Mouse (Mus musculus): ENCODE results near the gene Nek7. TPM values are rescaled to one million over a fixed set of nuclear protein-coding genes. Genes with fewer than 3 reads are reported as not detected.
A peak's percentile ranks its signal among the peaks of the same experiment; 100 is the strongest.

Gene Nek7
- total RNA-seq, 1 experiment from 2014 or later: 79.0 TPM

DNA sequence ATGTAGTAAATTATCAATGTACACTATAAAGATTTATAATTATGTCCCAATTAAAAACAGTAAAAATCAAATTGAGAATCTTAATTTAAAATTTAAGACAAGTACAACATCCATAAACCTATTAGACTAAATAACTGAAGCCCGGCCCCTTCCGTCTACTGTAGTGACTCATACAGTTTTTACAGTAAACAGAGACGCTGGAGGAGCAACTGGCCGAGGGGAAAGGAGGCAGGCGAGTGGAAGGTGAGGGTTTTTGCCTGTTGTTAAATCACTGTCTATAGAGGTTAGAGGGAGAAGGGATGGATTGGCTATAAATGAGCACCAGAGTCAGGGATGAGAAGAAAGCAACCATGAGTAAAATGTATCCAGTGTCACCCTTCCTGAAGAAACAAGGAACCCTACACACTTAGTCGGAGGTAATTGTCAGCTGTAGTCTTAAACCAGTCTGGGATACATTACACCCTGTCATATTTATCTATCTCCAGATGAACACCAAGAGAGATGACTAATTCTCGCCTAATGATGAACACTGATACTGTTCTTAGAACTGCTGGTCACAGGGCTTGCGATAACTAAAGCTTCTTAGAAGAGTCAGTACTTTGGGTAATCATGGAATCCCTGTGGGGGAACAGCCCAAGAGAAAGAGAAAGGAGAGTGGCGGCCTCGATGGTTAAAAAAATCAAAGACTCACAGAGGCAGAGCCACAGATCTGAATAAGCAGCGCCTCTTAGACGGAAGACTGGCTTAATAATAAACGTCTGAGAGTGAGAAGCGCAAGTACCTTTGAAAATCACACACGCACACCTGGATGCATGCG, 84.0 kb downstream of the Nek7 start:
- ATAC-seq (replicated peaks; ENCODE audit: insufficient number of reproducible peaks, low FRiP score, low TSS enrichment, poor library complexity, severe bottlenecking): no peak

DNA sequence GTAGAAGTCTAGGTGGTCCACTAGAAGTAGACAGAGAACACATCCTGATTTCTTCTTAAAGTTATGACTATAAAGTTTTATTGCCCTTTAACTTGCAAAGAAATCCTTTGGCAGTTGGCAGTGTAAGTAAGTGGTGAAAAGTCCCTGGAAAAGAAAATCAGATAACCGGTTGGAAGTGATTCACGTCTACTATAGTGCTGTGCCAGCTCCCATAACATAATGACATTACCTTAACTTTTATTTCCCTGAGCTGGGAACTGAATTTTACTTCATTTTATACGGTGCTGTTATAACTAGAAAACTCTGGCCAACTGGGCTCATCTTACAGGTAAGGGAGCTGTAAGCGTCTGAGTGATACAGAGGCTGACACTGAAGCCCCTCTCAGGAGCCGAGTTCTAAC, 89.3 kb downstream of the Nek7 start:
- no peak for ATAC-seq (replicated peaks; ENCODE audit: insufficient number of reproducible peaks, low FRiP score, low TSS enrichment, poor library complexity, severe bottlenecking)

DNA sequence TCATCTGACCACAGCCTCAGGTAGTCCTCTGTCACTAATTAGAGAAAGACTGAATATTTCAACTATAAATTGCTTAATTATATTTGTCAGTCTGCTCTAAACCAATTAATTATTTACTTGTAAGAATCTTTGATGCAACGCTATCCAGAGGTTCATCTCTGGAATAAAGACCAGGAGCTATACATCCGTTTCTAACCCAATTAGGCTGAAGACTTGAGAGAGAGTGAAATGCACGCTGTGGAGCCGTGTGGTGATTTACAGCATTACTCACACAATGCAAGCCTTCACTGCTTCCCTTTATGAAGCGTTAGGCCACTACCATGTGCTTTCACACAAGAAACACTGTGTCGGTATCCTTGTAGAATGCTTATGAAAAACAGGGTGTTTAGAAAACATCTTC, 96.0 kb downstream of the Nek7 start:
- ATAC-seq (replicated peaks; ENCODE audit: insufficient number of reproducible peaks, low FRiP score, low TSS enrichment, poor library complexity, severe bottlenecking): no peak

DNA sequence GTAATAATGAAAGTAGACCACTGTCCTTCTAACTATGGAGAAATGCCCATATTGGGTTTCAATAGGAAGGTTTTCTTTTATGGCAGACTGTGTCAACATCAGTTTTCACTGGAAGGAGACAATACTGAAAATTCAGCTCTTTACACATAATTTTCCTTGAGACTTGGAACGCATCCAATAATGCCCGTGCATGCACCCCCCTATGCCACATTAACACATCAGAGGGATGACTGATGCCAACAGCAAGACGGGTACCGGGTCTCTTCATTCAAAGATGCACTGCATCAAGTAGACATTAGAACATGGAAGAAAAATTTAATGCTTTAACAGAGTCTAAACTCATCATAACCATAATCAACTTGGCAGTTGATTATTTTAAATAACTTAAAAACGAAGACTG, 101.7 kb downstream of the Nek7 start:
- ATAC-seq (replicated peaks; ENCODE audit: insufficient number of reproducible peaks, low FRiP score, low TSS enrichment, poor library complexity, severe bottlenecking): no peak

DNA sequence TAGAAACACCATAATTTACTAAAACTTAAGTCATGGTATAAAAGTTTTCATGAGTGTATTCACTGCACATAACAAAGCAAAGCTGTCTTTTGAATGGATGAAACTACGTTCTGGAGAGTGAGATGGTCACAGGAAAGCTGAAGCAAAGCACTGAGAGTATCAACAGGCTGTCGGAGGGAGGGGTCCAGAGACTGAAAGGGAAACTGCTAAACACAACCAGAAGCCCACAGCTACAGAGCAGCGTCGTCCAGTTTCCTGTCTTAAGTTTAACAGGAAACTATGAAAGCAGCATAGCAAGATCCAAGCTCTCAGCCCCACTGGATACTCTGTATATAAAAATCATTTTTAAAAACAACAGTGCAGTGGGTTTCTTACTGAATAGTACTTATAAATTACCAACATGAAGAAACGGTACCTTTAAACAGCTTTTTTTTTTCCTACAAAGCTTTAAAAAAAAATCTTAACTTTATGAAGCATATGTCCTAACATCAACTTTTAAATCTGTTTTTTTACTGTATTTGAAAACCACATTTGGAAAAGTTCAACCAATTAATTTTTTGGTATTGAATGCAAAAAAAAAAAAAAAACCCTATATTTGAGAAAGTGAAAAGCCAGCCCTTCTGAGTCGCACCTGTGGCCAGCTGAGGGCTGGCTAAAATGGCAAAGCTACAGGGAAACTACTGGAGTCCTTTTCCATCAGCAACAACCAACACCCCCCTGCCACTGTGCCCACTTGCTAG, 102.4 kb downstream of the Nek7 start:
- ATAC-seq (replicated peaks; ENCODE audit: insufficient number of reproducible peaks, low FRiP score, low TSS enrichment, poor library complexity, severe bottlenecking): peak; percentile 31; the same call in 1 of the 2 replicates

DNA sequence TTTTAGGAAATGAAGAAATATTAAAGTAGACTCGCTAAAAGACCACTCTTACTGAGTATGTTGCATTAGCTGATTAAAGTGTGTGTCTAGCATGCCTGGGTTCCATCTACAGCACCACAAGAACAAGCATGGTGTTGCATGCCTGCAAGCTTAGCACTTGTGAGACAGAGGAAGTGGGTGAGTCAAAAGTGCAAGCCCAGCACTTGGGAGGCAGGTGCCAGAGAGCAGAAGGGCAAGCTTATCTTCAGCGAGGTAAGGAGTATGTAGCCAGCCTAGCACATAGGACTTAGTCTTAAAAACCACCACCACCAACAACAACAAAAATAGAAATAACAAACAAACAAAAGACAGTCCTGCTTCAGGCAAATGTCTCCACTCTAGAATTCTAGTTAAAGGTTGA, 103.0 kb downstream of the Nek7 start:
- peak; percentile 66; the same call in 1 of the 2 replicates for ATAC-seq (replicated peaks; ENCODE audit: insufficient number of reproducible peaks, low FRiP score, low TSS enrichment, poor library complexity, severe bottlenecking)

DNA sequence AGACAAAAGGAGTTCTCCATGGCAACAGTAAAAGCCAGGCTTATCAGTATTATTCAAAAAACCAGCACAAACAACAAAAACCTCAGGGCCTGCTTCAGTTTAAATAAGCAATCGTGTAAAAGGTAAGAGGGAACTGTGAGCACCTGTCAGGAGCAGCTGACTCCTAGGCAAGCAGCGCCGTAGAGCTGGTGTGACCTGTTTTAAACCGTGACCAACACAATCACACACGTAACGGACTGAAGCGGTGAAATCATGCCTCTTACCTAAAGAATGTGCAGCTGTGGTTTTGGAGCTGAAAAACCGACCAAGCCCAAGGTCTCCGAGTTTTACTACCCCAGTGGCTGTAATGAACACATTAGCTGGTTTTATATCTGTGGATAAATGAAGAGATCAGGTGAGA, 104.6 kb downstream of the Nek7 start:
- no peak for ATAC-seq (replicated peaks; ENCODE audit: insufficient number of reproducible peaks, low FRiP score, low TSS enrichment, poor library complexity, severe bottlenecking)

DNA sequence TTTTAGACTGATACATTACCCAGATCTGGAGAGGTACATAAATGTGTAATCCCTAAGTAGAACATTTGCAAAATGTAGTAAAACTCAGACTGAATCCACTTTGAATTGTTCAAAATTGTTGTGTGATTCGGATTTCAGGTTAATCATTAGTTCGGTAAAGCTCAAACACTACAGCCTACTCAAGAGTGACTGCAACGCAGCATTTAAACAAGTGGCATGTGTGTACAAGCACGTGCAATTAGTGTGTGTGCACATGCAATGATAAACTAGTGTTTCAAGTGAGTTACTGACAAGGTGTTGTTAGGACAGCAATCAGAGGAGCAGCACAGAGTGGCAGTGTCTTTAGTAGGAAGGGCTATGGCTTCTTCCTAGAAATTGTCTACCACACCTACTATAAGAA, 106.0 kb downstream of the Nek7 start:
- ATAC-seq (replicated peaks; ENCODE audit: insufficient number of reproducible peaks, low FRiP score, low TSS enrichment, poor library complexity, severe bottlenecking): no peak

DNA sequence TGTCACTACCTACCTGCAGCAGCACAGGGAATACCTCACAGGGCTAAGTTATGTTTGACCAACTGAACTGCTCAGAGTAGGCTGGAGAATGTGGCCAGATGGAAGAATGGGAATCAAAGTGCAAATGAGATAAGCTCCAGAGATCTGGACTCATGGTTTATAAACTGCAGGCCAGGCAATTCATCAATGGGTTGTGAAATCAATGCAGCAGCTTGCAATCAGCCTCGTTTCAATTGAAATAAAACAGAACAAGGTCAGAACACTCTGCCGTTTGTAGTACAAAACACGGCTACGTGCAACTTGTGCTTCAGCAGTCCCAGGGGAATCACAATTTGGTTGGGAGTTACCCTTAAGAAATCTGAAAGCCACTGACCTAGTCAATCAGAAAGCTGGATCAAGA, 109.4 kb downstream of the Nek7 start:
- ATAC-seq (replicated peaks; ENCODE audit: insufficient number of reproducible peaks, low FRiP score, low TSS enrichment, poor library complexity, severe bottlenecking): no peak

DNA sequence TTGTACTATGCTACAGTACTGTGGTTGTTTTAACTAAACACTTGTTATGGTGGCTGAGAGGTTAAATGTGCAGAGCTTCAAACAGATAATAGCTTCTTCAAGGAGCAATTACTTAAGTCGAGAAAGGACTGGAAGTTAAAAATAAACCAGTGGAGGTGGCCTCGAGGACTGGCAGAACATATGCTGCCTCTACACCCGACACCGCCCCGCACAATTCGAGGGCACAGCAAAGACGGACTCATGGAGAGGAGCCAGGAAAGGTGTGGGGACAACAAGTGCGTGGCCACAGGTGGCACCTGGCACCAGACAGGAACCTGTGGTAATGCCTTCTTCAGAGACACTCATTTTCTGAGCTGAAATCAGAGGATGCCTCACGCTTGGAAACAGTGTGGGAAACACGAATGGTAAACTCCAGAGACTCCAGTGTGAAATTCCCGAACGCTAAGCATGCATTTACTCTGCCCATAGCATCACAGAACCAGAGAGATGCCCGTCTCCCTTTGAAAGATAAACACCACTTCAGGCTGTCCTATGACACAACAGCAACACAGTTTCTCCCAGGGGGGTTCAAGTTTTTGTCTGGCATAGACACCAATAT, 112.4 kb downstream of the Nek7 start:
- no peak for ATAC-seq (replicated peaks; ENCODE audit: insufficient number of reproducible peaks, low FRiP score, low TSS enrichment, poor library complexity, severe bottlenecking)

DNA sequence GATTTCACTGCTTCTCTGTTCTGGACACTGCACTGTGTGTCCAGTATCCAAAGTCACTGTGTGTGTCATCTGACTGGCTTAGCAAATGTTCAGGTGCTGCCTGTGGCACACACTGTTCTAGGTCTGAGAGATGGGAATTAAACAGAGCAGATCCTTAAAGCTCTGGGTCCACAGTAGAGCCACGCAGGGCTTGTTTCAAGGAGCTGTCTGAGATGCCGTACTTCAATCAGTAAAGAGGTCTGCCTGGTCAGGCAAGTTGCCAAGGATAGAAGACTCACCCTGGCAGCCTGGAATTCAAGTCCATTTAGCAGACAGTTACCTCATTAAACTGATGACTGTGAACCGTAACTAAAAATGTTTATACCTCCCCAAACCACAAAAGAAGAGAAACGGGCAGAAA, 112.9 kb downstream of the Nek7 start:
- no peak for ATAC-seq (replicated peaks; ENCODE audit: insufficient number of reproducible peaks, low FRiP score, low TSS enrichment, poor library complexity, severe bottlenecking)

DNA sequence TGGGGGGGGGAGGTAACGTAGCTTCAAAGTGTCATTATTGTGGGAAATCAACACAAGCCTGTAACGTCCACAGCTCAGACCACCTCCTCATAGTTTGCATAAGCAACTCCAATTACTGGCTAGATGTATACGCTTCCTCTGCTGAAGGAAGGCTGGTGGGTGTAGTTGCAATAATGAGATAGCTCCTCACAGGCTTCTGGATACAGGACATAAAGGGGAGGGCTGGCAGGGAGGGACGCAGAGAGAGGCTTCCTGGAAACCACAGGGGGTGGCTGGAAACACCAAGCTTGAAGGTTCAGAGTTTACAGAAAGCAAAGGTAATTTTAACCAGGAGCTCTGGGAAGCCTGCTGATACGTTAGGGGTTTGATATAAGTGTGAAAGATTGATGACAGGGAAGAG, 115.7 kb downstream of the Nek7 start:
- ATAC-seq (replicated peaks; ENCODE audit: insufficient number of reproducible peaks, low FRiP score, low TSS enrichment, poor library complexity, severe bottlenecking): no peak

DNA sequence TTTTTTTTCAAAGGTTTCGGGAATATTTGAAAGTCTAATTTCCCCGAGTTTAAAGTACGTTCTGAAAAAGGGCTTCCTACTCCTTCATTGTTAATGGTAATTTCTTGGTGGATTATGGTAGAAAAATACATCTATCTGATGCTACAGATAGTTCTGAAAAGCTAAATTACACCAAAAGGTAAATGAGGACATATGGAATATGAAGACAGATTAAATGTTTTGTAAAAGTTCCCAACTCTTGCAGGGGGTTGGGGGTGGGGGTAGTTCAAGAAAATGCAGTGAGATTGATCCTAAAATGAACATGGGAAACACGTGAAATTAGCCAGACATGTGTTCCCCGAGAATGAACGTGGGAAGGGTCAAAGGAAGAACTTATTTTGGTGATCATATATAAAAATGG, 119.2 kb downstream of the Nek7 start:
- no peak for ATAC-seq (replicated peaks; ENCODE audit: insufficient number of reproducible peaks, low FRiP score, low TSS enrichment, poor library complexity, severe bottlenecking)

DNA sequence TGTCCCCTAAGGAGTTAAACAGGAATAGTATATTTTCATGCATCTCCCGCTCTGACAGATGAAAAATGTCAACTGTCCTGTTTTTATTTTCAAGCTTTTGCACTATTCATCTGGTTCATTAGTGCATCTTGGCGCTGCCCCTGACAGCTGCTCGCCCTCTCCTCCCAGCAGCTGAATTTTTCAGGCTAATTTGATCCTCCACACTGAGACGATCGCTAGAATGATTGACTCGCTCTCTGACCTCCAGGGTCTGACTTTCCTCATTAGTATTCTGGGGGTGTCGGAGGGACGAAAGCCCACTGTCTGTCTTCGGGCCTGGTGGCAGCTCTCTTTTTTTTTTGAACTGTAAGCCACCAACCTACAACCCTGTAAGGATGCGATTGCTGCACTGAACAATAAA, 119.8 kb downstream of the Nek7 start:
- no peak for ATAC-seq (replicated peaks; ENCODE audit: insufficient number of reproducible peaks, low FRiP score, low TSS enrichment, poor library complexity, severe bottlenecking)

DNA sequence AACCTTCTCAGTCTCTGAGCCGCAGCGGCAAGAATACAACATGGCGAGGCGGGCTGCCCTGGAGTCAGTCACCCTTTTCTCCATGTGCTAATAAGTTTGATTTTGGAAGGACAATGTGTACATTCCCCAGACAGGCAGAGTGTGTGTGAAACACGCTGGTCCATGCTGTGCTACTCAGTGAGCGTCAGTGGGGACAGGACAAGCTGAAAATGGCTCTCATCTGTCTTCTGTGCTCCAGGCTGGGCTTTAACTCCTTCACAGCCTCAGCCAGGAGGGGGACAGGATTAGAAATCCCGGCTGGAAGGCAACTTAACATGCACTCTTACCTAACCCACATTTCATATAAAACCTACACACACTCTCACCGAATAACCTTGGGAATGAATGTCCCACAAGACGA, 120.5 kb downstream of the Nek7 start:
- ATAC-seq (replicated peaks; ENCODE audit: insufficient number of reproducible peaks, low FRiP score, low TSS enrichment, poor library complexity, severe bottlenecking): no peak

DNA sequence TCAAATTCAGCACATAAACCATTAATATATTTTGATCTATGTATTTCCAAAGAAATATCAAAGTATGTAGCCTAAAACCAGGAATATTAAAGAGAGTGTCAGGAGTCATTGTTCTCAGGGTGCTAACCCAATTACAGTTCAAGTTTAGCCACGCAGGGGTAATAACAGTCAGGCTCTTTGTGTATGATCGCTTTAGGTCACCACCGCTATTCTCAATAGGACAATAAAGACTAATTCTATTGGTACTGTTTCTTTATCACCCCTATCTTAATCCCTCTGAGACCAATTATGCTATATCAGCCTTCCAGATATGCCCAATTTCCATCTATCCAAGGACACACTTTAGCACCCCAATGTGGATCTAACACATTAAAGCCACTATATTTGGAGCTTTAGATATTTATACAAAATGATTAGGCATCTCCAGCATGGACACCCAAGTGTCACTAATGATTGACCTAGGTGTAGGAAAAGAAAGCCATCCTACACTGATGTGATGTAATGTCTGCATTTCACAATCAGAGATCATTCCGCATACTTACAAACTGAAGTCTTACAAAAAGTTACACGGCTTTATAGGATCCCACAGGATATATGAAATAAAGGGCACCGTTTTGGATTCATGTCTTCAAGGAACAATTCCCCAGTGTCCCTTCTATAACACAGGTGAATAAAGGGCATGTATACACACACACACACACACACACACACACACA, 128.4 kb downstream of the Nek7 start:
- ATAC-seq (replicated peaks; ENCODE audit: insufficient number of reproducible peaks, low FRiP score, low TSS enrichment, poor library complexity, severe bottlenecking): no peak

DNA sequence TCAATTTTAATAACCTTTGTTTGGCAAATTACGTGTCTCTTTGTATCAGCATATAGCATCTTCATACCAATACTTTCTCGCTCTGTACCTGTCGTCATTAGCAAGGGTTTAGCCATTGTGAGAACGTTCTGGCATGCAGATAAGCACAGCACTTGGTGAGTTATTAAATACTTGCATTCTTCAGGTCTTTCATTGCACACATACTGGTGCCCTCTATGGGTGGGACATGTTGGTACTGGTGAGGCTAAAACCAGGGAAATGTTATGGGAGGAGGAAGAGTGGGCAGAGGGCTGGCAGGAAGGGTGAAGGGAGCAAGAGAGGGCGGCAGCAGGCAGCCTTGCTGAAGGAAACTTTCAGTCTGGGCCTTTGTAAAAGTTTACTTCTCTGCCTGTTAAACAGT, 132.4 kb downstream of the Nek7 start:
- ATAC-seq (replicated peaks; ENCODE audit: insufficient number of reproducible peaks, low FRiP score, low TSS enrichment, poor library complexity, severe bottlenecking): no peak

DNA sequence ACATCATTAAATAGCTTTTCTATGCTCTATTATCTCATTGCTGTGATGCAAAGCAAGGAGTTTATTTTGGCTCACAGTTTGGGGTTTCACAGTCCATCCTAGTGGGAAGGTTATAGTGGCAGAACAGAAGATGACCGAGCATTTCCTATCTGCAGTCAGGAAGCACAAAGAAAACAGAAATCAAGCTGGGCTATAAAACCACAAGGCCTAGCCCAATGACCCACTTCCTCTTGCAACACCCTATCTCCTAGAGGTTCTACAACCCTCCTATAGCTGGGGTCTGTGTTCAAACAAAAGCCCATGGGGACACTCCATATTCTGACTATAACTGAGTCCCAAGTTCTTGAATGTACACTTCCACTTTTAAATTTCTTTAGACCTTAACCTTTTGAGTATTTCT, 139.2 kb downstream of the Nek7 start:
- no peak for ATAC-seq (replicated peaks; ENCODE audit: insufficient number of reproducible peaks, low FRiP score, low TSS enrichment, poor library complexity, severe bottlenecking)

DNA sequence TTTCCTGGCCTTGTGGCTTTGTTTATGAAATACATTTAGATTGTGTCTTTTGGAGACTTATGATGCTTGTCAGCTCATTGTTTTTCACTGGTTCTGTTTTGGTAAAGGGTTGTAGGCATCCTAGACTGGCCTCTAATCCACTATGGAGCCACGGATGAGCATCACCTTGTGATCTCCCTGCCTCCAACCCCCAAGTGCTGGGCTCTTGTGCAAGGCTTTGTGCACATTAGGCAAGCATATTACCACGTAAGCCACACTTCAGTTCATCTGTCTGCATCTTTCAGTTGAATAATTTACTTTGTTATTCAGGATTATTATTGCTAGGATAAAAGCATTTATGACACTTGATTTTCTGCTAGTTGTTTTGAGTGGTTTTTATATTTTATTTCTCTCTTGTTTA, 154.6 kb downstream of the Nek7 start:
- ATAC-seq (replicated peaks; ENCODE audit: insufficient number of reproducible peaks, low FRiP score, low TSS enrichment, poor library complexity, severe bottlenecking): no peak

All from monocyte, adult 5-6 weeks (primary cell).